Mouse (Mus musculus) cerebellum, adult 2 months (tissue): ENCODE measurements around the gene Robo2.

Experiments used
- CTCF ChIP-seq: fragments of 200-500 bp; IDR thresholded peaks from 2 replicates; pipeline ENCODE4 v1.5.1; 2011; ENCODE audit warnings: low read depth, mild to moderate bottlenecking, control low read depth, low read length, moderate library complexity, borderline replicate concordance; ENCODE audit not compliant: insufficient read depth
- POLR2A ChIP-seq: fragments of 200-500 bp; IDR thresholded peaks from 2 replicates; pipeline ENCODE4 v1.6.1; 2011; ENCODE audit warnings: low read length, control low read depth, borderline replicate concordance; ENCODE audit not compliant: insufficient read depth

DNA sequence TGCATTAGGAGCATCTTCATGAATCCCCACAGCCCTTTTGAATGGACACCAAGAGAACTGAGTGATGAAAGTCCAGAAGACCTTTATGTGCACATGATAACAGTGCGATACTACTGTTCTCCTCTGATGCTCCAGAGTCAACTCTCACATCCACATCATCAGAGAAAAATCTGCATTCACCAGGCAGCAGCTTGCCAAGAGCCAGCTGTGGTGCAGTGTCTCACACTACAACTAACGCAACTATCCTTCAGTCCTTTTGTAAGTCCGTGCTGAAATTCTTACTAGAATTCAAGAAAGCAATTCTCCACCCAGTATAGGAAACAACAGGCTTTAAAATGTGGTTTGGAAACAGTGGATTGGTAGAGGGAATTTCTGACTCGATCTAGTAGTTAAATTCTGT is 481.3 kb downstream of the Robo2 start:
- TF ChIP-seq POLR2A (no peak), CTCF (no peak)
